Mouse (Mus musculus): ENCODE data around the gene Pate2. TPM values are rescaled to one million over a fixed set of nuclear protein-coding genes. Genes with fewer than 3 reads are reported as not detected.
"Not testable (repeated sequence)": the region's sequence is repeated elsewhere in the genome, so short reads cannot be mapped to it uniquely, and the experiment has no call there.

Gene Pate2
- polyA plus RNA-seq, 1 experiment from 2014 or later = 0.36 TPM

DNA sequence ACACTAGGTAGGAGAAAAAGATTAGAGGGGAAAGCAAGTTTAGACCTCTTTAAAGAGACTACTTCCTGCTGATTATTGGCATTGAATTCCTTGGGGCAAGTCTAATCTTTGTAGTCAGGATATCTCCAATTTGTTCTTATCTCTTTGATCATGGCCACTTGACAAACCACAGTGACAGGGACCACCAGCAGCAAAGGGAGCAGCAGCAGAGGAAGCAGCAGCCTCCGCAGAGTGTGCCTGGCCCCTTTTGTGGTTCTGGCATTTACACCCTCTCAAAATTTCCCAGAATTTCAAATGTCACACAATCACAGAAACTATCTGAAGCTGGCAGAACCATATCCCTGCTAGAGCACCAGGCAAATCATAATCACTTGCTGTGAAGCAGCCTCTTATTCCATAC lies 17.6 kb downstream of the Pate2 start:
- 78% methylated on average over 1 of the region's 1 CpGs for WGBS
- H3K4me3 ChIP-seq (replicated peaks; ENCODE audit: low read depth, low read length) = no peak overlapping the region
- no peak for ATAC-seq (replicated peaks; ENCODE audit: low FRiP score, low read depth)
- H3K9ac ChIP-seq (ENCODE audit: low read depth, low read length) = no peak overlapping the region
- H3K9me3 ChIP-seq (replicated peaks; ENCODE audit: low read length) = no peaks in the 10 kb centered on the region
- no peak overlapping the region for H3K27ac ChIP-seq
- no peaks in the 10 kb centered on the region for H3K4me1 ChIP-seq (replicated peaks; ENCODE audit: insufficient read depth, low read length)
- H3K4me2 ChIP-seq (ENCODE audit: low read length) = no peak overlapping the region
- TF ChIP-seq CTCF (IDR thresholded peaks at IDR 0.05; ENCODE audit: low read depth) = no peak
- no peaks in the 10 kb centered on the region for H3K27me3 ChIP-seq (ENCODE audit: insufficient read depth, low read length)
- no peak for DNase-seq (ENCODE audit: low spot score)
- H3K36me3 ChIP-seq (ENCODE audit: insufficient read depth, low read length) = no peaks in the 10 kb centered on the region

DNA sequence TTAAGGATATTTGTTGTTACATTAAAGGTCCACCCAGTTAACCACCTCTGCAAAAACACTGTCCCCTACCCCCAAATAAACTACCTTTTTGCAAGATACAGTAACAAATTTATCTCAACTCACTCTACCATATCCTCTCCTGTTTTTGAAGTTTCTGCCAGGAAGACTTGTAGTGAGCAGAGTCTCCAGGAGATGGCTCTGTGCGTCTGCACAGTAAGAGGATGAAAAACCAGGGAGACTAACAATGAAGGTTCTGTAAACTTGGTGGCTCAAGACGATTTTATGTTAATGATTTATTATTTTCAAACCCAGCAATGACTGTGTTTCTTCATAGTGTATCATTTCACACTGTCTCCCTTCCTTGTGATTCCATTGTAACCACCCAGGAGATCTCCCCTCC lies 22.8 kb downstream of the Pate2 start:
- peak; percentile 81 for TF ChIP-seq CTCF (IDR thresholded peaks at IDR 0.05; ENCODE audit: low read depth)
- Histone ChIP-seq H3K27me3 (ENCODE audit: insufficient read depth, low read length) (no peaks in the 10 kb centered on the region), H3K4me3 (replicated peaks; ENCODE audit: low read depth, low read length) (no peak overlapping the region), H3K4me1 (replicated peaks; ENCODE audit: insufficient read depth, low read length) (no peaks in the 10 kb centered on the region), H3K36me3 (ENCODE audit: insufficient read depth, low read length) (no peaks in the 10 kb centered on the region), H3K9me3 (replicated peaks; ENCODE audit: low read length) (no peaks in the 10 kb centered on the region), H3K4me2 (ENCODE audit: low read length) (no peak overlapping the region), H3K27ac (no peak overlapping the region), H3K9ac (ENCODE audit: low read depth, low read length) (no peak overlapping the region)
- DNase-seq (ENCODE audit: low spot score) (peak; percentile 76), ATAC-seq (replicated peaks; ENCODE audit: low FRiP score, low read depth) (peak; percentile 61; the same call in 1 of the 2 replicates)
- 4% methylated on average over 2 of the region's 2 CpGs for WGBS

DNA sequence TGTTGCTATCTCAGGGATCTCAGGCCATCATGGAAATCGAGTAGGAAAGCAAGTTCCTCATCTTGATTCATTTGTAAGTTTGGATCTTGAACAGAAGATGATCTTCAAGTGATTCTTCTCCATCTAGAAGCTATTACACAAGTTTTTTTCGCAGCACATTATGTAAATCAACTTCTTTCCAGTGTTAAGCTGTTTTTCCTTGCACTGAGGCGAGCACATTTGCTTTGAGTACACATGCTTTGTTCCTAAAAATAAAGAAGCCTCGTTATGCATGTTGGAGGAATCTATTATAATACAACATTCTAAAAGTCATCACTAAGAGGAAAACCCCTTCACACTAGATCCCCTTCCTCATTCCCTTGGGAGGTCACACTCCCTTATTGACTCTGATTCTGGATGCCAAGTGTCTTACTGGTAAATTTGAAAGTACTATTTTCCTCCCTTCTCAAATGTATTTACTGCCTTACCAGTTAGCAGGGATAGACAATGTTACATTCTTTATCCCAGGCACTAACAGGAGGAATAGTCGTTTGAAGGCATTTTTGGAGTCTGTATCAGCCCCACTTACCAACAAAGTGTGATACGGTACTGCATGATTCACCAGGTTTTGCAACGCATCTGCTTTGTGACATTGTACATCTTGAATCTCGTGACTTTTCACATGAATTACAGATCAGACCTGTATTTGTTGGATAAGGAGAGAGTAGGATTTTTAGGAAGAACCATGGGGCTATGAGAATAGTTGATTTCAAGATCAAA lies 37.7 kb downstream of the Pate2 start:
- TF ChIP-seq CTCF (IDR thresholded peaks at IDR 0.05; ENCODE audit: low read depth) = no peak
- WGBS = 69% methylated on average over 8 of the region's 8 CpGs
- Histone ChIP-seq H3K4me1 (replicated peaks; ENCODE audit: insufficient read depth, low read length) (no peaks in the 10 kb centered on the region), H3K4me2 (ENCODE audit: low read length) (no peak overlapping the region), H3K9ac (ENCODE audit: low read depth, low read length) (no peak overlapping the region), H3K9me3 (replicated peaks; ENCODE audit: low read length) (no peaks in the 10 kb centered on the region), H3K4me3 (replicated peaks; ENCODE audit: low read depth, low read length) (no peak overlapping the region), H3K36me3 (ENCODE audit: insufficient read depth, low read length) (no peaks in the 10 kb centered on the region), H3K27ac (no peak overlapping the region), H3K27me3 (ENCODE audit: insufficient read depth, low read length) (no peaks in the 10 kb centered on the region)
- no peak for ATAC-seq (replicated peaks; ENCODE audit: low FRiP score, low read depth)
- no peak for DNase-seq (ENCODE audit: low spot score)

DNA sequence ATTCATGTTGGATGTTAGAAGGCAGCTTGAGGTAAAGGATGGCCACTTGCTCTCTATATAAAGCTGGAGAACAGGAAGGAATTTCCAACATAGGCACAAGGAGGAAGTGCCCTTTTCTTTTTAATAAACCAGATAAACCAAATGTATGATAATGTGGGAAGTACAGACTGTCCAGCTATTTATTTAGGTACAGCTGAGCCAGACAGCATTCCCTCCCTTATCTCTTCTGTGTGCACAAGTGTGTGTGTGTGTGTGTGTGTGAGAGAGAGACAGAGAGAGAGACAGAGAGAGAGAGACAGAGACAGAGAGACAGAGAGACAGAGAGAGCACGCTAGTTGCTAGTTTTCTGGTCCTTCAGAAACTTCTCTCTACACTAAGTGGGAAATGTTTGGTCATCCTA lies 41.8 kb downstream of the Pate2 start, which contains the start of gene Pate4:
Gene Pate4 (minus strand): TSS at position 101 of the 400 bp plus-strand sequence.
- no peak for TF ChIP-seq CTCF (IDR thresholded peaks at IDR 0.05; ENCODE audit: low read depth)
- Histone ChIP-seq H3K4me3 (replicated peaks; ENCODE audit: low read depth, low read length) (no peak within 1 kb of the TSS), H3K9me3 (replicated peaks; ENCODE audit: low read length) (no peaks in the 10 kb centered on the region), H3K4me2 (ENCODE audit: low read length) (no peak within 1 kb of the TSS), H3K9ac (ENCODE audit: low read depth, low read length) (no peak within 1 kb of the TSS), H3K4me1 (replicated peaks; ENCODE audit: insufficient read depth, low read length) (no peaks in the 10 kb centered on the region), H3K27ac (no peak within 1 kb of the TSS), H3K27me3 (ENCODE audit: insufficient read depth, low read length) (no peaks in the 10 kb centered on the region), H3K36me3 (ENCODE audit: insufficient read depth, low read length) (no peaks in the 10 kb centered on the region)
- DNase-seq (ENCODE audit: low spot score) = no peak
- WGBS = 89% methylated on average over 1 of the region's 1 CpGs
- no peak for ATAC-seq (replicated peaks; ENCODE audit: low FRiP score, low read depth)

DNA sequence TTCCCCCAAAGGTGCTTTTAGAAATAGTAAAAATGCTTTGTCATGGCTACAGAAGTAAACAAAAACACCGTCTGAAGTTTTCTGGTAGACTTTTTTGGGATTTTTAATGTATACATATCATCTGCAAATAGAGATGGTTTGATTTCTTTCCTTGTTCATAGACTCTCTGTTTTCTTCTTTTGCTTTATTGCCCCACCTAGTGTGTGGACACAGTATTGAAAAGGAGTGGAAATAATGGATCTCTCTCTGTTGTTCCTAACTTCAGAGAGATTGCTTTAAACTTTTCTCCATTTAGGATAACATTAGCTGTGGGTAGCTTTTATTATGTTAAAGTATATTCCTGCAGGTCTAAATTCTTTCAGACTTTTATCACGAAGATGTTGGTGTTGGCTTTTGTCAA lies 43.9 kb downstream of the Pate2 start:
- Histone ChIP-seq H3K4me2 (ENCODE audit: low read length) (no peak overlapping the region), H3K9me3 (replicated peaks; ENCODE audit: low read length) (no peaks in the 10 kb centered on the region), H3K27ac (no peak overlapping the region), H3K36me3 (ENCODE audit: insufficient read depth, low read length) (no peaks in the 10 kb centered on the region), H3K4me3 (replicated peaks; ENCODE audit: low read depth, low read length) (no peak overlapping the region), H3K27me3 (ENCODE audit: insufficient read depth, low read length) (no peaks in the 10 kb centered on the region), H3K4me1 (replicated peaks; ENCODE audit: insufficient read depth, low read length) (no peaks in the 10 kb centered on the region), H3K9ac (ENCODE audit: low read depth, low read length) (no peak overlapping the region)
- 18% methylated on average over 2 of the region's 2 CpGs for WGBS
- peak; percentile 13 for DNase-seq (ENCODE audit: low spot score)
- ATAC-seq (replicated peaks; ENCODE audit: low FRiP score, low read depth) = no peak
- TF ChIP-seq CTCF (IDR thresholded peaks at IDR 0.05; ENCODE audit: low read depth) = peak; percentile 63

DNA sequence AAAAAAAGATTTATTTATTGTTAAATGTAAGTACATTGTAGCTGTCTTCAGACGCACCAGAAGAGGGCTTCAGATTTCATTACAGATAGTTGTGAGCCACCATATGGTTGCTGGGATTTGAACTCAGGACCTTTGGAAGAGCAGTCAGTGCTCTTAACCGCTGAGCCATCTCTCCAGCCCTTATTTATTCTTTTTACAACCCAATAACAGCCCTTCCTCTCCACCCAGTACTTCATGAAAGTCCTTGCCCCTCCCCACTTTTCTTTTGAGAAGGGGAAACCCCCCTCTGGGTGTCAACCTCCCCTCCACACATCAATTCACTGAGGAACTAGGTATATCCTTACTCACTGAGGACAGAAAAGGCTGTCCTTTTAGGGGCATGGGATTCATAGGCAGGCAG lies 46.7 kb downstream of the Pate2 start:
- not testable (repeated sequence) for H3K27ac ChIP-seq; DNase-seq (ENCODE audit: low spot score); H3K9me3 ChIP-seq (replicated peaks; ENCODE audit: low read length); ATAC-seq (replicated peaks; ENCODE audit: low FRiP score, low read depth); H3K4me3 ChIP-seq (replicated peaks; ENCODE audit: low read depth, low read length); H3K4me1 ChIP-seq (replicated peaks; ENCODE audit: insufficient read depth, low read length); H3K4me2 ChIP-seq (ENCODE audit: low read length); H3K9ac ChIP-seq (ENCODE audit: low read depth, low read length); H3K36me3 ChIP-seq (ENCODE audit: insufficient read depth, low read length); H3K27me3 ChIP-seq (ENCODE audit: insufficient read depth, low read length)
- WGBS = 61% methylated on average over 2 of the region's 2 CpGs

DNA sequence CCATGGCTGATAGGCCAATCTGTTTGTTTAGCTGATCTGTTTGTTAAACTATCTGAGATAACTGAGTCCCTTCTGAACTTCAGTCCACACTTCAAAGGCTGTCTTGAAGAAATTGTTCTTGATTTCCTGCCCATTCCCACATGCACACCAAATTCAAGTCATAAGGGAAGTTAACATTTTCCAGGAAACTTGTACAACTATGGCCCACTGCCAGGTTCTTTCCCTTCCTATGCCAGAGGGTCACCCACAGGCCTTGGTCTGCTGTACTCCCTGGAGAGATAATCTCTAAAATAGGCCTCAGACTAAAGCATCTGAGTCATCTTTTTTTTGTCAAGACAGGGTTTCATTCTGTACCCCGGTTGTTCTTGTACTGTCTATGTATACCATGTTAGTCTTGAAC lies 62.9 kb downstream of the Pate2 start:
- no peaks in the 10 kb centered on the region for H3K9me3 ChIP-seq (replicated peaks; ENCODE audit: low read length)
- no peaks in the 10 kb centered on the region for H3K36me3 ChIP-seq (ENCODE audit: insufficient read depth, low read length)
- H3K27ac ChIP-seq = no peak overlapping the region
- no peak overlapping the region for H3K9ac ChIP-seq (ENCODE audit: low read depth, low read length)
- no peaks in the 10 kb centered on the region for H3K4me1 ChIP-seq (replicated peaks; ENCODE audit: insufficient read depth, low read length)
- no peak overlapping the region for H3K4me3 ChIP-seq (replicated peaks; ENCODE audit: low read depth, low read length)
- H3K27me3 ChIP-seq (ENCODE audit: insufficient read depth, low read length) = no peaks in the 10 kb centered on the region
- WGBS = 91% methylated on average over 1 of the region's 1 CpGs
- ATAC-seq (replicated peaks; ENCODE audit: low FRiP score, low read depth) (no peak), DNase-seq (ENCODE audit: low spot score) (no peak)
- no peak for TF ChIP-seq CTCF (IDR thresholded peaks at IDR 0.05; ENCODE audit: low read depth)
- H3K4me2 ChIP-seq (ENCODE audit: low read length) = no peak overlapping the region
